Mouse (Mus musculus) midbrain, embryonic 10.5 days (tissue): ENCODE measurements around the gene Rab1b. TPM values are rescaled to one million over a fixed set of nuclear protein-coding genes. Genes with fewer than 3 reads are reported as not detected.

Experiments
- DNase-seq: peaks from one replicate; pipeline ENCODE4 v3.0.0-alpha.2; 2017; ENCODE audit warnings: low spot score
- H3K27ac ChIP-seq: fragments of 300-500 bp; sonication (generic); replicated peaks from 2 replicates; pipeline ENCODE4 v1.5.1; 2016; ENCODE audit warnings: mild to moderate bottlenecking
- H3K27me3 ChIP-seq: fragments of 300-500 bp; sonication (generic); 2 replicates; pipeline ENCODE4 v1.6.1; 2016; ENCODE audit warnings: low read depth, mild to moderate bottlenecking; ENCODE audit not compliant: poor library complexity, severe bottlenecking
- H3K36me3 ChIP-seq: fragments of 300-500 bp; sonication (generic); 2 replicates; pipeline ENCODE4 v1.6.1; 2016; ENCODE audit warnings: mild to moderate bottlenecking, moderate library complexity
- H3K4me1 ChIP-seq: fragments of 300-500 bp; sonication (generic); 2 replicates; pipeline ENCODE4 v1.6.1; 2016
- H3K4me3 ChIP-seq: fragments of 300-500 bp; sonication (generic); 2 replicates; pipeline ENCODE4 v1.5.1; 2016; ENCODE audit warnings: mild to moderate bottlenecking, moderate library complexity
- H3K9me3 ChIP-seq: fragments of 300-500 bp; sonication (generic); replicated peaks from 2 replicates; pipeline ENCODE4 v1.6.1; 2016; ENCODE audit warnings: mild to moderate bottlenecking
- WGBS: fragments of 180-500 bp; shearing (Covaris S2); methylation state at CpG from one replicate; pipeline ENCODE4 v1.1.7; 2016; 5-methylcytosine and 5-hydroxymethylcytosine counted together
- polyA plus RNA-seq: library from polyadenylated mRNA; unstranded; fragments of >200 nt; fragmentation: Nextera tagmentation; extraction: Ambion mirVana; gene quantifications from 2 replicates; pipeline ENCODE4 v1.2.1, GENCODE M21; 2016

Gene Rab1b
- polyA plus RNA-seq, 1 experiment from 2014 or later: 267 TPM

GRCm38 (mm10) chr19:5117494-5118383, 10.9 kb upstream of the Rab1b start:
- H3K4me3 ChIP-seq: peak overlapping the region; percentile 91
- peaks cover 31% of the 10 kb centered on the region for H3K36me3 ChIP-seq

GRCm38 (mm10) chr19:5113783-5114182, 6.9 kb upstream of the Rab1b start:
- H3K9me3 ChIP-seq: no peaks in the 10 kb centered on the region
- H3K36me3 ChIP-seq: peaks cover 71% of the 10 kb centered on the region
- DNase-seq: no peak
- WGBS: 97% methylated on average over 7 of the region's 7 CpGs
- H3K27me3 ChIP-seq: peaks cover 3% of the 10 kb centered on the region; the same call in 1 of the 2 replicates
- H3K27ac ChIP-seq: no peak overlapping the region
- peaks cover 17% of the 10 kb centered on the region for H3K4me1 ChIP-seq
- H3K4me3 ChIP-seq: no peak overlapping the region

More at GRCm38 (mm10) chr19:5117494-5118383, 10.9 kb upstream of the Rab1b start:
- H3K9me3 ChIP-seq: no peaks in the 10 kb centered on the region
- H3K27me3 ChIP-seq: peaks cover 12% of the 10 kb centered on the region
- under 1% methylated on average over 83 of the region's 83 CpGs for WGBS
- peak; percentile 91 for DNase-seq
- H3K27ac ChIP-seq: peak overlapping the region; percentile 91
- H3K4me1 ChIP-seq: peaks cover 20% of the 10 kb centered on the region

- Histone ChIP-seq H3K9me3 (no peaks in the 10 kb centered on the region), H3K36me3 (peaks cover 76% of the 10 kb centered on the region), H3K27ac (no peak overlapping the region), H3K4me3 (no peak overlapping the region), H3K27me3 (no peaks in the 10 kb centered on the region), H3K4me1 (peaks cover 31% of the 10 kb centered on the region)
- DNase-seq: no peak
- 76% methylated on average over 19 of the region's 19 CpGs for WGBS
Measured at GRCm38 (mm10) chr19:5109659-5110453, 3.0 kb upstream of the Rab1b start.

GRCm38 (mm10) chr19:5108702-5109101, 1.8 kb upstream of the Rab1b start:
- Histone ChIP-seq H3K27ac (no peak overlapping the region), H3K9me3 (no peaks in the 10 kb centered on the region), H3K4me1 (peaks cover 32% of the 10 kb centered on the region), H3K27me3 (no peaks in the 10 kb centered on the region), H3K36me3 (peaks cover 78% of the 10 kb centered on the region), H3K4me3 (no peak overlapping the region)
- DNase-seq: no peak
- 69% methylated on average over 4 of the region's 4 CpGs for WGBS

- WGBS: 29% methylated on average over 5 of the region's 5 CpGs
- Histone ChIP-seq H3K36me3 (peaks cover 78% of the 10 kb centered on the region), H3K4me1 (peaks cover 32% of the 10 kb centered on the region), H3K4me3 (peak overlapping the region; percentile 88; the same call in 1 of the 2 replicates), H3K9me3 (no peaks in the 10 kb centered on the region), H3K27me3 (no peaks in the 10 kb centered on the region), H3K27ac (no peak overlapping the region)
- peak; percentile 29 for DNase-seq
Measured at GRCm38 (mm10) chr19:5108271-5108575, 1.4 kb upstream of the Rab1b start.

- H3K9me3 ChIP-seq: no peaks in the 10 kb centered on the region
- H3K4me1 ChIP-seq: peaks cover 32% of the 10 kb centered on the region
- H3K4me3 ChIP-seq: peak overlapping the region; percentile 88; the same call in 1 of the 2 replicates
- 74% methylated on average over 18 of the region's 18 CpGs for WGBS
- peaks cover 78% of the 10 kb centered on the region for H3K36me3 ChIP-seq
- DNase-seq: no peak
- H3K27ac ChIP-seq: no peak overlapping the region; the same call in 1 of the 2 replicates
- H3K27me3 ChIP-seq: no peaks in the 10 kb centered on the region
Measured at GRCm38 (mm10) chr19:5107556-5108270, 841 bp upstream of the Rab1b start.

GRCm38 (mm10) chr19:5106074-5106473, 798 bp downstream of the Rab1b start:
- Histone ChIP-seq H3K4me1 (peaks cover 32% of the 10 kb centered on the region), H3K4me3 (peak overlapping the region; percentile 88), H3K36me3 (peaks cover 78% of the 10 kb centered on the region), H3K27ac (peak overlapping the region; percentile 97), H3K9me3 (no peaks in the 10 kb centered on the region), H3K27me3 (no peaks in the 10 kb centered on the region)
- WGBS: 30% methylated on average over 9 of the region's 9 CpGs
- DNase-seq: no peak

- peak within 1 kb of the TSS; percentile 80 for H3K4me3 ChIP-seq
- H3K27ac ChIP-seq: peak within 1 kb of the TSS; percentile 92
- WGBS: 2% methylated on average over 48 of the region's 48 CpGs
- H3K9me3 ChIP-seq: no peaks in the 10 kb centered on the region
- H3K4me1 ChIP-seq: peaks cover 62% of the 10 kb centered on the region
- DNase-seq: peak; percentile 71
- peaks cover 48% of the 10 kb centered on the region for H3K36me3 ChIP-seq
- peaks cover 13% of the 10 kb centered on the region for H3K27me3 ChIP-seq
Measured at GRCm38 (mm10) chr19:5098363-5099143, 8.3 kb downstream of the Rab1b start, which contains the start of gene Cnih2. Gene Cnih2, minus strand, starts transcription at chr19:5098521.

GRCm38 (mm10) chr19:5097521-5098362, 9.1 kb downstream of the Rab1b start:
- Histone ChIP-seq H3K4me1 (peaks cover 68% of the 10 kb centered on the region), H3K9me3 (no peaks in the 10 kb centered on the region), H3K36me3 (peaks cover 48% of the 10 kb centered on the region), H3K4me3 (peak overlapping the region; percentile 80), H3K27me3 (peaks cover 13% of the 10 kb centered on the region), H3K27ac (peak overlapping the region; percentile 92)
- peak; percentile 45 for DNase-seq
- 4% methylated on average over 31 of the region's 31 CpGs for WGBS

GRCm38 (mm10) chr19:5095887-5096474, 10.9 kb downstream of the Rab1b start:
- H3K27me3 ChIP-seq: peaks cover 13% of the 10 kb centered on the region
- H3K27ac ChIP-seq: peak overlapping the region; percentile 92; the same call in 1 of the 2 replicates
- peaks cover 48% of the 10 kb centered on the region for H3K36me3 ChIP-seq
- H3K4me3 ChIP-seq: peak overlapping the region; percentile 80
- DNase-seq: no peak
- H3K4me1 ChIP-seq: peaks cover 68% of the 10 kb centered on the region
- no peaks in the 10 kb centered on the region for H3K9me3 ChIP-seq
- 12% methylated on average over 9 of the region's 9 CpGs for WGBS
